Mouse (Mus musculus): ENCODE data around the gene Fbxl18.

The Fbxl18 gene

GRCm38 (mm10) chr5:142912739-142913138 is 17.5 kb upstream of the Fbxl18 start:
- no peak for DNase-seq

- DNase-seq = no peak
These were observed 17.1 kb upstream of the Fbxl18 start for GRCm38 (mm10) chr5:142912320-142912719.

GRCm38 (mm10) chr5:142911629-142912028 is 16.4 kb upstream of the Fbxl18 start:
- no peak for DNase-seq

GRCm38 (mm10) chr5:142909576-142910278 is 14.5 kb upstream of the Fbxl18 start:
- peak; percentile 74 for DNase-seq

GRCm38 (mm10) chr5:142908941-142909575 is 13.8 kb upstream of the Fbxl18 start:
- DNase-seq = peak; percentile 24

GRCm38 (mm10) chr5:142907803-142908559 is 12.8 kb upstream of the Fbxl18 start:
- DNase-seq = peak; percentile 82

GRCm38 (mm10) chr5:142907048-142907802 is 12.0 kb upstream of the Fbxl18 start:
- DNase-seq = peak; percentile 71

GRCm38 (mm10) chr5:142906532-142907047 is 11.4 kb upstream of the Fbxl18 start, which contains the start of gene Actb:
TSS of gene Actb (minus strand) at chr5:142906754.
- peak; percentile 96 for DNase-seq

- DNase-seq = peak; percentile 99
These were observed 10.7 kb upstream of the Fbxl18 start for GRCm38 (mm10) chr5:142905725-142906531.

- DNase-seq = no peak
These were observed 9.9 kb upstream of the Fbxl18 start for GRCm38 (mm10) chr5:142905038-142905695.

- peak; percentile 33 for DNase-seq
These were observed 9.2 kb upstream of the Fbxl18 start for GRCm38 (mm10) chr5:142904208-142905037.

- DNase-seq = no peak
These were observed 8.4 kb upstream of the Fbxl18 start for GRCm38 (mm10) chr5:142903470-142904207.

- DNase-seq = no peak
These were observed 7.5 kb upstream of the Fbxl18 start for GRCm38 (mm10) chr5:142902506-142903314.

- DNase-seq = no peak
These were observed 6.8 kb upstream of the Fbxl18 start for GRCm38 (mm10) chr5:142901846-142902505.

- DNase-seq = no peak
These were observed 6.2 kb upstream of the Fbxl18 start for GRCm38 (mm10) chr5:142901355-142901802.

GRCm38 (mm10) chr5:142900651-142901050 is 5.4 kb upstream of the Fbxl18 start:
- no peak for DNase-seq

GRCm38 (mm10) chr5:142899932-142900533 is 4.8 kb upstream of the Fbxl18 start:
- no peak for DNase-seq
